Mouse (Mus musculus) cortical plate, adult 2 months (tissue): ENCODE data around the gene Arpc2.
A peak's percentile ranks its signal among the peaks of the same experiment; 100 is the strongest.

Experiments
- CTCF ChIP-seq: fragments of 200-500 bp; IDR thresholded peaks from 2 replicates; pipeline ENCODE4 v1.5.1; 2011; ENCODE audit warnings: mild to moderate bottlenecking, control low read depth, low read length; ENCODE audit not compliant: insufficient read depth; ENCODE audit errors: extremely low read depth
- POLR2A ChIP-seq: fragments of 200-500 bp; IDR thresholded peaks from 2 replicates; pipeline ENCODE4 v1.6.1; 2011; ENCODE audit warnings: mild to moderate bottlenecking, low read length, control low read depth; ENCODE audit not compliant: insufficient read depth; ENCODE audit errors: extremely low read depth

- TF ChIP-seq CTCF (peak; percentile 54), POLR2A (no peak)
These were observed 30.0 kb upstream of the Arpc2 start for GRCm38 (mm10) chr1:74205881-74206280.
